Mouse (Mus musculus): ENCODE data around the gene Atp9a.

- no peak for TF ChIP-seq CTCF (IDR thresholded peaks at IDR 0.05; ENCODE audit: insufficient read depth, low read depth, low read length)
- no peak for TF ChIP-seq POLR2A (IDR thresholded peaks at IDR 0.05; ENCODE audit: insufficient read depth, low read depth, low read length)
Observed at GRCm38 (mm10) chr2:168738854-168739253, 3.4 kb downstream of the Atp9a start.
